Comparison of ENCODE assay signal across 10 mouse cellular contexts in genomic region chr1:134493496-134493895, GRCm38 (mm10). TPM values are rescaled to one million over a fixed set of nuclear protein-coding genes. Genes with fewer than 3 reads are reported as not detected.
A peak's percentile ranks its signal among the peaks of the same experiment; 100 is the strongest.
DNase-seq lines count a peak whose midpoint lies in the region; ATAC-seq lines count a peak whose summit lies in the region.
"Had no signal": no experiment of that assay in that cellular context is flagged by ENCODE, and none has a peak within 500 bp of the region (broad histone marks: within the 10 kb centered on the region; RNA-seq: fewer than 3 reads in every experiment).

No protein-coding gene starts in this region.

- no peak for DNase-seq in heart, postnatal 14 days
- no peak for DNase-seq in neural tube, embryonic 11.5 days (ENCODE audit: low spot score)
- DNase-seq in neural tube, embryonic 10.5 days (ENCODE audit: extremely low spot score, low spot score): no peak
- DNase-seq in embryonic facial prominence, embryonic 14.5 days (ENCODE audit: low spot score): no peak
- DNase-seq in yolk sac, embryonic 10.5 days (ENCODE audit: low spot score): no peak
- DNase-seq in kidney, adult 11 months: no peak
- DNase-seq: retina, postnatal 1 day had no signal

- H3K9ac ChIP-seq in heart, embryonic 12.5 days: no peak overlapping the region
- peak overlapping the region; percentile 50; the same call in 1 of the 2 replicates for H3K9ac ChIP-seq in neural tube, embryonic 11.5 days (ENCODE audit: low read length)
- no peak overlapping the region for H3K9ac ChIP-seq in embryonic facial prominence, embryonic 14.5 days (ENCODE audit: low read depth, low read length)
- H3K9ac ChIP-seq in neural tube, embryonic 14.5 days (replicated peaks; ENCODE audit: low read depth, low read length): peak overlapping the region; percentile 41; the same call in 1 of the 2 replicates

- 83% methylated on average over 2 of the region's 2 CpGs for WGBS in heart, embryonic 12.5 days
- WGBS in neural tube, embryonic 11.5 days: 90% methylated on average over 2 of the region's 2 CpGs
- WGBS in embryonic facial prominence, embryonic 14.5 days: 78% methylated on average over 2 of the region's 2 CpGs
- 75% methylated on average over 2 of the region's 2 CpGs for WGBS in neural tube, embryonic 14.5 days

- peaks cover 22% of the 10 kb centered on the region for H3K36me3 ChIP-seq in heart, embryonic 12.5 days
- H3K36me3 ChIP-seq in neural tube, embryonic 11.5 days (ENCODE audit: control insufficient read depth, insufficient read depth, low read length): no peaks in the 10 kb centered on the region
- peaks cover 23% of the 10 kb centered on the region for H3K36me3 ChIP-seq in embryonic facial prominence, embryonic 14.5 days (ENCODE audit: control insufficient read depth, insufficient read depth, low read length)
- H3K36me3 ChIP-seq in neural tube, embryonic 14.5 days (ENCODE audit: control insufficient read depth, insufficient read depth, low read length): peaks cover 12% of the 10 kb centered on the region

- H3K4me1 ChIP-seq in heart, embryonic 12.5 days (replicated peaks): peaks cover 8% of the 10 kb centered on the region; the same call in 1 of the 2 replicates
- peaks cover 6% of the 10 kb centered on the region; the same call in 1 of the 2 replicates for H3K4me1 ChIP-seq in neural tube, embryonic 11.5 days (ENCODE audit: control insufficient read depth, insufficient read depth, low read length)
- no peaks in the 10 kb centered on the region for H3K4me1 ChIP-seq in embryonic facial prominence, embryonic 14.5 days (ENCODE audit: control insufficient read depth, insufficient read depth, low read length)
- H3K4me1 ChIP-seq in neural tube, embryonic 14.5 days (ENCODE audit: control insufficient read depth, insufficient read depth, low read length): 0 out of 2 replicates have a peak, but pooled peaks cover 5% of the 10 kb centered on the region

- ATAC-seq in heart, embryonic 12.5 days (ENCODE audit: insufficient number of reproducible peaks, low FRiP score): no peak
- ATAC-seq in neural tube, embryonic 11.5 days (ENCODE audit: insufficient read depth, low FRiP score, low TSS enrichment): no peak
- no peak for ATAC-seq in embryonic facial prominence, embryonic 14.5 days (ENCODE audit: low read depth)
- no peak for ATAC-seq in neural tube, embryonic 14.5 days (ENCODE audit: low read depth)

- no peak overlapping the region for H3K27ac ChIP-seq in heart, embryonic 12.5 days (ENCODE audit: poor library complexity, severe bottlenecking)
- no peak overlapping the region for H3K27ac ChIP-seq in neural tube, embryonic 11.5 days (ENCODE audit: low read depth, low read length)
- 0 out of 2 replicates have a peak overlapping the region, but pooled peaks have one; percentile 72 for H3K27ac ChIP-seq in embryonic facial prominence, embryonic 14.5 days (replicated peaks; ENCODE audit: low read depth, low read length)
- no peak overlapping the region for H3K27ac ChIP-seq in neural tube, embryonic 14.5 days (ENCODE audit: low read depth, low read length)

- H3K9me3 ChIP-seq in heart, embryonic 12.5 days (replicated peaks): no peaks in the 10 kb centered on the region
- no peaks in the 10 kb centered on the region for H3K9me3 ChIP-seq in neural tube, embryonic 11.5 days (ENCODE audit: control insufficient read depth, low read length)
- no peaks in the 10 kb centered on the region for H3K9me3 ChIP-seq in embryonic facial prominence, embryonic 14.5 days (ENCODE audit: control insufficient read depth, low read length)
- no peaks in the 10 kb centered on the region for H3K9me3 ChIP-seq in neural tube, embryonic 14.5 days (ENCODE audit: control insufficient read depth, low read length)
- H3K9me3 ChIP-seq: embryonic facial prominence, embryonic 15.5 days had no signal

- H3K4me3 ChIP-seq in heart, embryonic 12.5 days: no peak overlapping the region
- H3K4me3 ChIP-seq in neural tube, embryonic 11.5 days (ENCODE audit: low read depth, low read length): 0 out of 2 replicates have a peak overlapping the region, but pooled peaks have one; percentile 52
- H3K4me3 ChIP-seq in embryonic facial prominence, embryonic 14.5 days (ENCODE audit: low read depth, low read length): no peak overlapping the region
- no peak overlapping the region; the same call in 1 of the 2 replicates for H3K4me3 ChIP-seq in neural tube, embryonic 14.5 days (ENCODE audit: low read depth, low read length)

- intact Hi-C loops in heart, postnatal 14 days (cut with DNase I): no loop called here

- H3K4me2 ChIP-seq in heart, embryonic 12.5 days: peak overlapping the region; percentile 75; the same call in 1 of the 2 replicates
- H3K4me2 ChIP-seq in neural tube, embryonic 11.5 days (ENCODE audit: low read depth): no peak overlapping the region
- peak overlapping the region; percentile 60; the same call in 1 of the 2 replicates for H3K4me2 ChIP-seq in embryonic facial prominence, embryonic 14.5 days (ENCODE audit: low read depth, low read length)
- peak overlapping the region; percentile 60; the same call in 1 of the 2 replicates for H3K4me2 ChIP-seq in neural tube, embryonic 14.5 days (ENCODE audit: low read depth, low read length)

- H3K27me3 ChIP-seq in heart, embryonic 12.5 days (replicated peaks): no peaks in the 10 kb centered on the region
- H3K27me3 ChIP-seq in neural tube, embryonic 11.5 days (ENCODE audit: control insufficient read depth, insufficient read depth, low read length): no peaks in the 10 kb centered on the region
- no peaks in the 10 kb centered on the region for H3K27me3 ChIP-seq in embryonic facial prominence, embryonic 14.5 days (replicated peaks; ENCODE audit: control insufficient read depth, insufficient read depth, low read length)
- no peaks in the 10 kb centered on the region for H3K27me3 ChIP-seq in neural tube, embryonic 14.5 days (ENCODE audit: control insufficient read depth, insufficient read depth, low read length)
- H3K27me3 ChIP-seq: embryonic facial prominence, embryonic 15.5 days had no signal

RNA-seq across cellular contexts. Expression of gene Rabif, which starts 1.0 kb away (rescaled TPM):
- polyA plus RNA-seq in heart, embryonic 12.5 days (2016; fragmentation: Nextera tagmentation; extraction: Ambion mirVana): 32.2 and 32.8 TPM in 2 replicates
- 10 to 100 TPM; 10.4 to 10.6 TPM for total RNA-seq in heart, postnatal 14 days (2021)
- 52.0 TPM in 2 replicates for polyA plus RNA-seq in neural tube, embryonic 11.5 days (2014; fragmentation: Nextera tagmentation; extraction: Ambion mirVana)
- polyA plus RNA-seq in embryonic facial prominence, embryonic 14.5 days (2014; fragmentation: Nextera tagmentation; extraction: Ambion mirVana): 42.9 and 44.6 TPM in 2 replicates
- polyA plus RNA-seq in neural tube, embryonic 14.5 days (2014; fragmentation: Nextera tagmentation; extraction: Ambion mirVana): 78.1 and 83.3 TPM in 2 replicates

RNA-seq across cellular contexts. Expression of gene Klhl12, which starts 38.2 kb away (rescaled TPM):
- polyA plus RNA-seq in heart, embryonic 12.5 days (2016; fragmentation: Nextera tagmentation; extraction: Ambion mirVana): 18.8 and 20.4 TPM in 2 replicates
- 10 to 100 TPM; 18.1 to 19.9 TPM for total RNA-seq in heart, postnatal 14 days (2021)
- 33.7 and 38.2 TPM in 2 replicates for polyA plus RNA-seq in neural tube, embryonic 11.5 days (2014; fragmentation: Nextera tagmentation; extraction: Ambion mirVana)
- polyA plus RNA-seq in embryonic facial prominence, embryonic 14.5 days (2014; fragmentation: Nextera tagmentation; extraction: Ambion mirVana): 24.6 and 24.7 TPM in 2 replicates
- 29.0 and 39.4 TPM in 2 replicates for polyA plus RNA-seq in neural tube, embryonic 14.5 days (2014; fragmentation: Nextera tagmentation; extraction: Ambion mirVana)

RNA-seq across cellular contexts. Expression of gene Mgat4e, which starts 56.0 kb away (rescaled TPM):
- not detected in 2 replicates for polyA plus RNA-seq in heart, embryonic 12.5 days (2016; fragmentation: Nextera tagmentation; extraction: Ambion mirVana)
- total RNA-seq in heart, postnatal 14 days (2021): not detected
- polyA plus RNA-seq in neural tube, embryonic 11.5 days (2014; fragmentation: Nextera tagmentation; extraction: Ambion mirVana): not detected in 2 replicates
- not detected in 2 replicates for polyA plus RNA-seq in embryonic facial prominence, embryonic 14.5 days (2014; fragmentation: Nextera tagmentation; extraction: Ambion mirVana)
- polyA plus RNA-seq in neural tube, embryonic 14.5 days (2014; fragmentation: Nextera tagmentation; extraction: Ambion mirVana): not detected in 2 replicates
- polyA plus RNA-seq: embryonic facial prominence, embryonic 15.5 days had no signal

Comparison
In these comparisons a context has a peak if more than half of its experiments do, and no peak if none do; other contexts are left out.
1. H3K9ac ChIP-seq: peak in neural tube, embryonic 11.5 days (single experiment) and neural tube, embryonic 14.5 days (single experiment); none in heart, embryonic 12.5 days (single experiment) and embryonic facial prominence, embryonic 14.5 days (single experiment).